In the genomic region with DNA sequence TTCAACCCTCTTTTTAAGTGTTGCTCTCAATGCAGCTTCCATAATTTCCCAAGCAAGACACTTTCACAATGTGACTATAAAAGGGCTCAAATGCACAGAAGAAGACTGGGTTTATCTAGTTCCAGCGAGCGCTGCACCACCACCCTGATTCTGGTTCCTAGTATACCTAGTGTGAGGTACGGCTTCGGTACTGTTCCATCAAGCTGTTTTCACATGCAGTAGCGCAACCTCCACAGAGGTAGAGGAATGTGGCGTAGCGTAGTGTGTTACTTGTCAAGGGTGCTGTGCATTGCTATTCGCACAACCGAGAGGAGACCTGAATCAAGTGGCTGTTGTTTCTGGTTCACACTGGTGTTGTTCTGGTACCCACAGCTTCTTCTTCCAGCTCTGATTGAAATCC, we compare ENCODE assay signal across 23 mouse cellular contexts. TPM values are rescaled to one million over a fixed set of nuclear protein-coding genes. Genes with fewer than 3 reads are reported as not detected.
DNase-seq lines count a peak whose midpoint lies in the region; ATAC-seq lines count a peak whose summit lies in the region.
"Had no signal": no experiment of that assay in that cellular context is flagged by ENCODE, and none has a peak within 500 bp of the region (broad histone marks: within the 10 kb centered on the region; RNA-seq: fewer than 3 reads in every experiment).

No protein-coding gene starts in this region.

- peak; percentile 63 for DNase-seq in heart, adult 11 months
- DNase-seq in midbrain, embryonic 11.5 days (ENCODE audit: low spot score, missing footprints), result peak; percentile 74
- DNase-seq in embryonic facial prominence, embryonic 10.5 days (ENCODE audit: low spot score), result no peak
- DNase-seq in limb, embryonic 10.5 days (ENCODE audit: low spot score), result no peak
- no peak for DNase-seq in adrenal gland, postnatal 36 days
- DNase-seq in frontal cortex, postnatal 14 days (ENCODE audit: low spot score in 2 of 2), result no peak
- DNase-seq: adrenal gland, adult 2 months; adrenal gland, adult 8-10 months; adrenal gland, postnatal 10 days; adrenal gland, postnatal 14 days; adrenal gland, postnatal 25 days; B cell, adult 2 months; cerebellum, adult 11 months; cerebellum, adult 11-12 months; cerebellum, adult 18-20 months had no signal

- H3K4me2 ChIP-seq in heart, embryonic 11.5 days, result no peak overlapping the region
- H3K4me2 ChIP-seq in midbrain, embryonic 11.5 days, result no peak overlapping the region
- H3K4me2 ChIP-seq in midbrain, embryonic 16.5 days (ENCODE audit: low read length), result no peak overlapping the region

- 86% methylated on average over 9 of the region's 9 CpGs for WGBS in heart, embryonic 11.5 days (ENCODE audit: insufficient replicate concordance)
- 96% methylated on average over 9 of the region's 9 CpGs for WGBS in midbrain, embryonic 11.5 days
- WGBS in midbrain, embryonic 16.5 days, result 95% methylated on average over 9 of the region's 9 CpGs
- WGBS in embryonic facial prominence, embryonic 10.5 days, result 95% methylated on average over 9 of the region's 9 CpGs
- WGBS in limb, embryonic 10.5 days, result 97% methylated on average over 9 of the region's 9 CpGs

- no peak for ATAC-seq in heart, embryonic 11.5 days (replicated peaks; ENCODE audit: insufficient number of reproducible peaks, low FRiP score, low TSS enrichment)
- no peak for ATAC-seq in midbrain, embryonic 11.5 days (ENCODE audit: low FRiP score)
- no peak for ATAC-seq in midbrain, embryonic 16.5 days
- ATAC-seq: activated CD4-positive, CD25-positive, alpha-beta regulatory T cell, adult 4 months; CD4-positive, CD25-positive, alpha-beta regulatory T cell, adult 4 months; Patski had no signal

- no peaks in the 10 kb centered on the region for H3K36me3 ChIP-seq in heart, embryonic 11.5 days (ENCODE audit: control insufficient read depth, insufficient read depth, low read length)
- no peaks in the 10 kb centered on the region for H3K36me3 ChIP-seq in midbrain, embryonic 11.5 days (ENCODE audit: control insufficient read depth, insufficient read depth, low read length)
- H3K36me3 ChIP-seq in midbrain, embryonic 16.5 days (ENCODE audit: control insufficient read depth, insufficient read depth, low read length), result no peaks in the 10 kb centered on the region
- H3K36me3 ChIP-seq in embryonic facial prominence, embryonic 10.5 days (replicated peaks), result no peaks in the 10 kb centered on the region
- H3K36me3 ChIP-seq in limb, embryonic 10.5 days, result no peaks in the 10 kb centered on the region
- H3K36me3 ChIP-seq: G1E had no signal

- H3K4me3 ChIP-seq in heart, embryonic 11.5 days (ENCODE audit: low read depth, low read length), result no peak overlapping the region
- no peak overlapping the region for H3K4me3 ChIP-seq in midbrain, embryonic 11.5 days (ENCODE audit: low read depth, low read length)
- H3K4me3 ChIP-seq in midbrain, embryonic 16.5 days (ENCODE audit: low read depth, low read length), result no peak overlapping the region
- H3K4me3 ChIP-seq in embryonic facial prominence, embryonic 10.5 days, result no peak overlapping the region
- H3K4me3 ChIP-seq in limb, embryonic 10.5 days, result no peak overlapping the region

- no peak overlapping the region for H3K9ac ChIP-seq in heart, embryonic 11.5 days (ENCODE audit: low read depth, low read length)
- no peak overlapping the region for H3K9ac ChIP-seq in midbrain, embryonic 11.5 days (ENCODE audit: low read length)
- no peak overlapping the region for H3K9ac ChIP-seq in midbrain, embryonic 16.5 days (ENCODE audit: low read depth, low read length)

- no peak overlapping the region for H3K27ac ChIP-seq in heart, embryonic 11.5 days (ENCODE audit: low read depth, low read length)
- no peak overlapping the region for H3K27ac ChIP-seq in midbrain, embryonic 11.5 days (ENCODE audit: low read depth, low read length)
- H3K27ac ChIP-seq in midbrain, embryonic 16.5 days (ENCODE audit: low read length), result no peak overlapping the region
- 0 out of 2 replicates have a peak overlapping the region, but pooled peaks have one; percentile 24 for H3K27ac ChIP-seq in embryonic facial prominence, embryonic 10.5 days (replicated peaks)
- peak overlapping the region; percentile 39; the same call in 1 of the 2 replicates for H3K27ac ChIP-seq in limb, embryonic 10.5 days

- H3K27me3 ChIP-seq in heart, embryonic 11.5 days (ENCODE audit: control insufficient read depth, insufficient read depth, low read length), result no peaks in the 10 kb centered on the region; the same call in 1 of the 2 replicates
- H3K27me3 ChIP-seq in midbrain, embryonic 11.5 days (ENCODE audit: control insufficient read depth, insufficient read depth, low read length), result no peaks in the 10 kb centered on the region
- no peaks in the 10 kb centered on the region for H3K27me3 ChIP-seq in midbrain, embryonic 16.5 days (ENCODE audit: control insufficient read depth, insufficient read depth, low read depth, low read length)
- no peaks in the 10 kb centered on the region for H3K27me3 ChIP-seq in embryonic facial prominence, embryonic 10.5 days (replicated peaks; ENCODE audit: low read depth, poor library complexity, severe bottlenecking)
- H3K27me3 ChIP-seq in limb, embryonic 10.5 days (ENCODE audit: low read depth, poor library complexity, severe bottlenecking), result no peaks in the 10 kb centered on the region
- H3K27me3 ChIP-seq: CH12.LX, Patski had no signal

- no peaks in the 10 kb centered on the region for H3K9me3 ChIP-seq in heart, embryonic 11.5 days (replicated peaks; ENCODE audit: control insufficient read depth, low read length)
- no peaks in the 10 kb centered on the region for H3K9me3 ChIP-seq in midbrain, embryonic 11.5 days (ENCODE audit: control insufficient read depth, low read length)
- H3K9me3 ChIP-seq in midbrain, embryonic 16.5 days (replicated peaks; ENCODE audit: control insufficient read depth, low read length, poor library complexity, severe bottlenecking), result no peaks in the 10 kb centered on the region
- H3K9me3 ChIP-seq in embryonic facial prominence, embryonic 10.5 days, result no peaks in the 10 kb centered on the region
- no peaks in the 10 kb centered on the region for H3K9me3 ChIP-seq in limb, embryonic 10.5 days (replicated peaks)
- H3K9me3 ChIP-seq: G1E had no signal

- peaks cover 5% of the 10 kb centered on the region; the same call in 1 of the 2 replicates for H3K4me1 ChIP-seq in heart, embryonic 11.5 days (ENCODE audit: control insufficient read depth, insufficient read depth, low read length)
- H3K4me1 ChIP-seq in midbrain, embryonic 11.5 days (ENCODE audit: control insufficient read depth, insufficient read depth, low read length), result peaks cover 10% of the 10 kb centered on the region
- H3K4me1 ChIP-seq in midbrain, embryonic 16.5 days (ENCODE audit: control insufficient read depth, insufficient read depth, low read length), result no peaks in the 10 kb centered on the region
- peaks cover 40% of the 10 kb centered on the region for H3K4me1 ChIP-seq in embryonic facial prominence, embryonic 10.5 days
- H3K4me1 ChIP-seq in limb, embryonic 10.5 days, result peaks cover 39% of the 10 kb centered on the region

RNA-seq across cellular contexts. Expression of a gene that starts 24.8 kb away (rescaled TPM):
- polyA plus RNA-seq in heart, embryonic 11.5 days (2014; fragmentation: Nextera tagmentation; extraction: Ambion mirVana), result 7.4 and 8.3 TPM in 2 replicates
- polyA plus RNA-seq in midbrain, embryonic 11.5 days (2014; fragmentation: Nextera tagmentation; extraction: Ambion mirVana), result 2.3 and 2.6 TPM in 2 replicates
- polyA plus RNA-seq in midbrain, embryonic 16.5 days (2015; fragmentation: Nextera tagmentation; extraction: Ambion mirVana), result 2.6 and 2.9 TPM in 2 replicates
- polyA plus RNA-seq in embryonic facial prominence, embryonic 10.5 days (2016; fragmentation: Nextera tagmentation; extraction: Ambion mirVana), result 3.9 and 4.1 TPM in 2 replicates
- 3.4 and 4.0 TPM in 2 replicates for polyA plus RNA-seq in limb, embryonic 10.5 days (2016; fragmentation: Nextera tagmentation; extraction: Ambion mirVana)
- total RNA-seq in adrenal gland, postnatal 36 days (2021), result 10 to 100 TPM; 47.6 to 53.9 TPM
- total RNA-seq: CH12.LX, MEL had no signal
- polyA plus RNA-seq: G1E had no signal

Comparison
In these comparisons a context has a peak if more than half of its experiments do, and no peak if none do; other contexts are left out.
1. DNase-seq: peak in heart, adult 11 months (single experiment) and midbrain, embryonic 11.5 days (single experiment); none in embryonic facial prominence, embryonic 10.5 days (single experiment), limb, embryonic 10.5 days (single experiment), adrenal gland, postnatal 36 days (0 of 2) and frontal cortex, postnatal 14 days (0 of 2).
2. H3K27ac ChIP-seq: peak in embryonic facial prominence, embryonic 10.5 days (single experiment) and limb, embryonic 10.5 days (single experiment); none in heart, embryonic 11.5 days (single experiment), midbrain, embryonic 11.5 days (single experiment) and midbrain, embryonic 16.5 days (single experiment).